Mouse (Mus musculus): ENCODE data around the gene Esp36. TPM values are rescaled to one million over a fixed set of nuclear protein-coding genes. Genes with fewer than 3 reads are reported as not detected.
"Not testable (repeated sequence)": the region's sequence is repeated elsewhere in the genome, so short reads cannot be mapped to it uniquely, and the experiment has no call there.

The Esp36 gene
- not detected in 2 replicates for polyA plus RNA-seq (2012; rRNA removed)

GRCm38 (mm10) chr17:38420085-38420484 lies at the start of gene Esp36:
Gene Esp36, minus strand, starts transcription at chr17:38420185.
- no peak within 1 kb of the TSS for H3K27ac ChIP-seq (ENCODE audit: insufficient read depth, low read depth, low read length)
- H3K4me3 ChIP-seq (ENCODE audit: low read depth, low read length), result no peak within 1 kb of the TSS
- 74% methylated on average over 2 of the region's 2 CpGs for WGBS
- H3K4me1 ChIP-seq (ENCODE audit: control insufficient read depth, insufficient read depth, insufficient read length, low read length), result no peaks in the 10 kb centered on the region
- H3K27me3 ChIP-seq (ENCODE audit: control insufficient read depth, insufficient read depth, low read length), result no peaks in the 10 kb centered on the region
- no peak for TF ChIP-seq POLR2A (IDR thresholded peaks at IDR 0.05; ENCODE audit: low read depth, low read length)
- no peak for TF ChIP-seq CTCF (IDR thresholded peaks at IDR 0.05; ENCODE audit: extremely low read depth, insufficient read length, insufficient replicate concordance, low read depth, low read length)
- no peaks in the 10 kb centered on the region for H3K36me3 ChIP-seq (ENCODE audit: control insufficient read depth, insufficient read depth, low read length)

- H3K27me3 ChIP-seq (ENCODE audit: control insufficient read depth, insufficient read depth, low read length), result not testable (repeated sequence)
Measured at GRCm38 (mm10) chr17:38456206-38456605, 36.2 kb upstream of the Esp36 start.

GRCm38 (mm10) chr17:38450688-38451087 lies 30.7 kb upstream of the Esp36 start:
- Histone ChIP-seq H3K36me3 (ENCODE audit: control insufficient read depth, insufficient read depth, low read length) (no peaks in the 10 kb centered on the region), H3K4me1 (ENCODE audit: control insufficient read depth, insufficient read depth, insufficient read length, low read length) (no peaks in the 10 kb centered on the region), H3K4me3 (ENCODE audit: low read depth, low read length) (no peak overlapping the region), H3K27me3 (ENCODE audit: control insufficient read depth, insufficient read depth, low read length) (no peaks in the 10 kb centered on the region), H3K27ac (ENCODE audit: insufficient read depth, low read depth, low read length) (no peak overlapping the region)
- TF ChIP-seq CTCF (IDR thresholded peaks at IDR 0.05; ENCODE audit: extremely low read depth, insufficient read length, insufficient replicate concordance, low read depth, low read length) (no peak), POLR2A (IDR thresholded peaks at IDR 0.05; ENCODE audit: low read depth, low read length) (no peak)
- WGBS, result 81% methylated on average over 2 of the region's 2 CpGs

More at GRCm38 (mm10) chr17:38456206-38456605, 36.2 kb upstream of the Esp36 start:
- H3K4me3 ChIP-seq (ENCODE audit: low read depth, low read length); H3K36me3 ChIP-seq (ENCODE audit: control insufficient read depth, insufficient read depth, low read length); H3K27ac ChIP-seq (ENCODE audit: insufficient read depth, low read depth, low read length); H3K4me1 ChIP-seq (ENCODE audit: control insufficient read depth, insufficient read depth, insufficient read length, low read length): not testable (repeated sequence)

GRCm38 (mm10) chr17:38406135-38406534 lies 13.8 kb downstream of the Esp36 start:
- Histone ChIP-seq H3K4me3 (ENCODE audit: low read depth, low read length) (no peak overlapping the region), H3K27me3 (ENCODE audit: control insufficient read depth, insufficient read depth, low read length) (no peaks in the 10 kb centered on the region), H3K4me1 (ENCODE audit: control insufficient read depth, insufficient read depth, insufficient read length, low read length) (no peaks in the 10 kb centered on the region), H3K27ac (ENCODE audit: insufficient read depth, low read depth, low read length) (no peak overlapping the region), H3K36me3 (ENCODE audit: control insufficient read depth, insufficient read depth, low read length) (no peaks in the 10 kb centered on the region)
- TF ChIP-seq CTCF (IDR thresholded peaks at IDR 0.05; ENCODE audit: extremely low read depth, insufficient read length, insufficient replicate concordance, low read depth, low read length), result no peak
- no peak for TF ChIP-seq POLR2A (IDR thresholded peaks at IDR 0.05; ENCODE audit: low read depth, low read length)
- WGBS, result 53% methylated on average over 3 of the region's 3 CpGs

GRCm38 (mm10) chr17:38391821-38392220 lies 28.2 kb downstream of the Esp36 start:
- WGBS, result 64% methylated on average over 2 of the region's 2 CpGs
- Histone ChIP-seq H3K27me3 (ENCODE audit: control insufficient read depth, insufficient read depth, low read length) (no peaks in the 10 kb centered on the region), H3K4me1 (ENCODE audit: control insufficient read depth, insufficient read depth, insufficient read length, low read length) (no peaks in the 10 kb centered on the region), H3K36me3 (ENCODE audit: control insufficient read depth, insufficient read depth, low read length) (no peaks in the 10 kb centered on the region), H3K27ac (ENCODE audit: insufficient read depth, low read depth, low read length) (no peak overlapping the region), H3K4me3 (ENCODE audit: low read depth, low read length) (no peak overlapping the region)
- no peak for TF ChIP-seq POLR2A (IDR thresholded peaks at IDR 0.05; ENCODE audit: low read depth, low read length)
- no peak for TF ChIP-seq CTCF (IDR thresholded peaks at IDR 0.05; ENCODE audit: extremely low read depth, insufficient read length, insufficient replicate concordance, low read depth, low read length)

Other genes with a start within 250 kb of the Esp36 start
- gene Olfr134, start 248.8 kb downstream of the Esp36 start, polyA plus RNA-seq (2012; rRNA removed), result not detected in 2 replicates
- gene Olfr135, start 215.8 kb downstream of the Esp36 start, polyA plus RNA-seq (2012; rRNA removed), result not detected in 2 replicates
- gene Olfr138, start 159.2 kb downstream of the Esp36 start, polyA plus RNA-seq (2012; rRNA removed), result not detected in 2 replicates
- not detected in 2 replicates for gene Olfr137, start 112.6 kb downstream of the Esp36 start, polyA plus RNA-seq (2012; rRNA removed)
- not detected in 2 replicates for gene Olfr136, start 90.4 kb downstream of the Esp36 start, polyA plus RNA-seq (2012; rRNA removed)
- not detected in 2 replicates for gene Esp34, start 134.0 kb upstream of the Esp36 start, polyA plus RNA-seq (2012; rRNA removed)
- not detected in 2 replicates for gene Esp31, start 219.3 kb upstream of the Esp36 start, polyA plus RNA-seq (2012; rRNA removed)